Mouse (Mus musculus) skeletal muscle tissue, adult 2 months (tissue): Measurements from ENCODE around the gene Sema6d.

Experiments used
- DNase-seq: peaks from one replicate; pipeline ENCODE4 v3.0.0-alpha.2; 2012; ENCODE audit warnings: low read depth, low spot score

Sema6d gene

DNA sequence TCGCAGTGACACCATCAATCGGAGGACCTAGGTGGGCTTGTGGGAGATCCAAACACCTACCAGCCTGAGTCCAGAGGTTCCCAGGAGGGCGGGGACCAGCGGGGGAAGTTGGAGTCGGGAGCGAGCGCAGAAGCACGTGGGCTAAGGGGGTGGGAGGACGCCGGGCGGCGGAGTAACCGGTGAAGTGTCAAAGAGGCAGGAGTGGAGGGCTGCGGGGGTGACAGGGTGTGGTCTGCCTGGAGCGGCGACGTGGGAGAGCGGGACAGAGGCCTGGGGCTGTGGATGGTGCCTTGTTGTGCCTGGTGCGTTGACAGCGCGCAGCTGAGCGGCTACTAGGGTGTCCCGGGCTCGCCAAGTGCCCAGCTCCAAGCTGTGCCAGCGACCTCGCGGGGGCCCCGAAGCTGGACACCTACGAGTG is at the start of gene Sema6d:
TSS of gene Sema6d (plus strand) at position 157 of the 418 bp plus-strand sequence.
- no peak for DNase-seq

DNA sequence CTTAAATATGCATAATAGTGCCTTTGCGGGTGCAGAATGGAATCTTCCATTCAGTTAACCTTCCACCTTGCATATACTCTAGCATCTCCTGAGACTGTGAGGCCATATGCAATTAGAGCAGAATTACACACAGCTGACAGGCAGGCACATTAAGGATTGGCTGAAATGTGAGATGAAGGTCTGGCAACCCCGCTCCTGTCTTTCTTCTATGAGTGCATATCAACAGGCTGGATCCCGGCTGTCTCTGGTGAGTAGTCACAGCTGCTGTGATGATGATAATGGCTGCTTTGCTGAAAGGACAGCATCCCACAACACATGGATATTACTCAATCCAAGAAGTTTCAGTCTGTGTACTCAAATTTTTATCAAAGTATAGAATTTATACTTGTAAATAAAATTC is 29.9 kb upstream of the Sema6d start:
- no peak for DNase-seq

DNA sequence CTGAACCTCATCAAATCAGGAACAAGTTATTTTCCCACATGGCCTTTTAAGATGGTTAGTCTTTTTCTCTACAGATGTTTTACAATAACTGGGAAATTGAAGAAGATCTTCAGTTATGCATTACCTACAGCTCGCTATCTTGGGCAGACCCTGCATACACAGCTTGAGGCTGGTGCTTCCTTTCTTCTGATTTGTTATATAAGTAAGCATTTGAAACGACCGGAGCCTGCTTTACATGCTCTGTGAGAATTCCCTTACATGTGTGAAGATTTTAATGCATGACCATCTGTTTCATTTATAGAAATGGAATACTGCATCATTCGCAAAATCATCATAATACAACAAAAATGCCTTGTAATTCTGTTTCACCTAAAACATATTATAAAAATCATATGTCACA is 21.4 kb upstream of the Sema6d start:
- no peak for DNase-seq

DNA sequence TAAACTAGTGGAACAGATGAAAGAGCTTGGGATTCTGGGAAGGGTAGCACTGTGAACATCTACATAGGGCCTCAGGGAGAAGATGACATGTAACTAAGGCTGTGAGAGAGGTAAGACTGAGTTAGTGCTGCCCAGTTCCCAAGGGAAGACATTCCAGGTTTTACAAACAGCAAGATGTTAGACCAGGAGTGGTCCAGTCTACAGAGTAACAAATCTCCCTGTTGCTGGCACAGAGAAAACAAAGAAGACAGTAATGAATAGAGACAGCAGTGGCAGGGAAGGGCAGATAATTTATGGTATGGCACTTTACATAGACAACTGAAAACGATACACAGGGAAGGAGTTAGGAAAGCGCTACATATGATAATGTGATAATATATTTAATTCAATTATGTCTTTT is 19.1 kb upstream of the Sema6d start:
- no peak for DNase-seq

DNA sequence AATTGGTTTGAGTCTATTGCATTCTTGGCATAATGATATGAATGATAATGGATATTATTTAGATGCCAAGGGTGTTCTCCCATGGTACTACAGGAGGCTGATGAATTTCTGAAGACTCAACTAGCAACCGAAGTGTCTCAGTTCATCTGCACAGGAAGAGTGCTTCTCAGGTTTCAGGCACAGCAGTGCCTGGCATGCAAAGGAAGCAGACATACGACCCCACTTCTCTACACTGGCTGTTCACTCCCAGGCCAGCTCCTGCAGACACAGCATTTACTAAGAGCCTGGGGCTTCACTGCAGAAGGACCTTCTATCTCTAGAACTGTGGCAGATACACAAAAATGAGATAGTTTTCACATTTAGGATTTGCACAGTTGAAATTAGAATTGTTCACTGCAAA is 18.4 kb upstream of the Sema6d start:
- no peak for DNase-seq

DNA sequence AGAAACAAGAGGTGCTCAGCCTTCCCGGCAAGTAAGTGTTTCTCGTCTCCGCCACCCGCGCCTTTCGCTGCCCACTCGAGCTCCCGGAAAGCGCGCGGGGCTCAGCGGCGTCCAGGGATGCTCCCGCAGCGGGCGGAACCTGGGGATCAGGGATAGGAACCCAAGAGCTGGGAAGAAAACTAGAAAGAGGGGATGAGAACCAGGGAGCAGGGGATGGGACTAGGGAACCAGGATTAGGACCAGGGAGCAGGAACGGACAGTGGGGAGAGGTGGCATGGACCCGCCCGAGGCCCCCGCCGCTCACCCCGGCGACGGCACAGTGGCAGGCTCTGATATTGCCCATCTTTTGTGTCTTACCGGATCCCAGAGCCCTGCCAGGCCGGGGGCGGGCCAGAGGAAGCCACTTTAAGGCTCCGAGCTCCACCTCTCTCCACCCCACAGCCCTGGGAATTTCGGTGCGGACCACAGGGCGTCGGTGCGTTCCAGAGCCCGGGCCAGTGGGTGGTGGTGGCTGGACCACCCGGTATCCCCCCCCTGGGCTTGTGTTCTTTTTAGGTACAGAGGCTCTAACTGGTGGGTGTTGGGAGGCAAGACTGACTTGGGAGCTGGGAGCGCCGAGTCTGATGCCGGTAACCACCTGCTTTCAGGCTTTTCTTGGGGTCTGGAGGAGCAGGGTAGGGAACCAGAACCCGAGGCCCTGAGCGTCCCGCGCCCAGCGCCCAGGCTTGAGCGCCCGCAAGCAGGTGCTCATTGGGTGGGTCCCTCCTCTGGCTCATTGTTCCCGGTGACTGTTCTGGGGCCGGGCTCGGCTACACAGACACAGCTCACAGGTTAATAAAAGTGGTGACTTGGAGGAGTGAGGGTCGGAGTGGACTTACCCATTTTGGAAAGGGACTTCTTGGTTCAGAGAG is 717 bp downstream of the Sema6d start:
- no peak for DNase-seq

DNA sequence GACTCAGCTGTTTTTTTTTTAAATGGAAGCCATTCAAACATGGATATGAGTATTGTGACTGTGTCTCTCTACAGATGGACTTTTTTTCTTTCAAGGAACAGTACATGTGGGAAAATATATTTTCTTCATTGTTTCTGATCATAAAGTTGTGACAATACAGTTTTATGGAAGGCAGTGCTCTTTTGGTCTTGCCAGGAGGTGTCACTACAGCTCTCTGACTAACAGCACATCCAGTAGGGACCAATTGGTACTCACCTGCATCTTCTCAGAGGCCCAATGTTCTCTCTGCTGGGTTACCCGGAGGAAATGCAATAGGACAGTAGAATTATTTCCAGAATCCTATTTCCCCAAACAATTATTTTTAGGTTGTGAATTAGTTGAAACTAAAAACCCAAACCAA is 9.9 kb downstream of the Sema6d start:
- no peak for DNase-seq

DNA sequence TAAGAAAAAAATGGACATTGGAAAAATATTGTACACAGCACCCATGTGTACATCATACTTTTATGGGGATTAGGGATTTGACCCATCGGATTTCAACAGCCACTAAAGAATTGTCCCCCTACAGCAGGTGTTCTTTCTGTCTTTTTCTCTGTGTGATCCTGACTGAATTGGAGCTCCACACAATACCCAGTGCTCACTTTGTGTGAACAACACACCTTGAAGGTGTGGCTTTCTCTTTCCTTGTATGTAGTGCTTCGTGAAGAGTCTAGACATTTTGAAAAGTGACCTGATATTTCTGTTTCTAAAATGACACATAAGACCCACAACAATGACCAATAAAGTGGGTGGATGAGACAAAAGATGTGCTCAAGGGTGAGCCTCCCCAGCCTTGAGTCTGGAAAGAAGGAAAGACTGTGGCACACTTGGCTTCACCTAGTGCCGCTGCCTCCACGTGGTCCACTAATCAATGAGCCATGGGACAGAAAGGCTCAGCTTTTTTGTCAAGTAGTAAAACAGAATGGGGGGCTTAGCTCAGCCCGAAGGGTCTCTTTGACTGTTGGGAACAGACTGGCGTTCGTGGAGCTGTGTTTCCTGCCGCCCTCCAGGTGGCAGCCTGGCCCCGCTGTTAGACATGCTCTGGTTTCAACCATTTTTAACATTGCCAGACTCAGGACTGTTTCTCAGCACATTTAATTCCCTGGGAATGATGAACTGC is 10.9 kb downstream of the Sema6d start:
- DNase-seq = peak; percentile 18

DNA sequence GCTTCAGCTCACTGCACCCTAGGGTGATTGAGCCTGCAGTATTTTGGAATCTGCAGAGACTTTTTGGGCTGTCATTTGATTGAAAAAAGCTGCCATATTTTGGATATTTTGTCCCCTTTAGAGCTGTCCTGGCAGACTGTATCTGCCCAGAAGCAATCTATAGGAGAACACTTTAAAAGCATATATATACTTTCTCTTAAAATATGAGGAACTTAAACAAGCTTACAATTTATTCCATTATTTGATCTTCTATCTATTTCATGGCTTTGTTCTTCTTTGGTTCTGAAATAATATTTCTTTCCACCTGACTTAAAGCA is 11.4 kb downstream of the Sema6d start:
- DNase-seq = no peak

DNA sequence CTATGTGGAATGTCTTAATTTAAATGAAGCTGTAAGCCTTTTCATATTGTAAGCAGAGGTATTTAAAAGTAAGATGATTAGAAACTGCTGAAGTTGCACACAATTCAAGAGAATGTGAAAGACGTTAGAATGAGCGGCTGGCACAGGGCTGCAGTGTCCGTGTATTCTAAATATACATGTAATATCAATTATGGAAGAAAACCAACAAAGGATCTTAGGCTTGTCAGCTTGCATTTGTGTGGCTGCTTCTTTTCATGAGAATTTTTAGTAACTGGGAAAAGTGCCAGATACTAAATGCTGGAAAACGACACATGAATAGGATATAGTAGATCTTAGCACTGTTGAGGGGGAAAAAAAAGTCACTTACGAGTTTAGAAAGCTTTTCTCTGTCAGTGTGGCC is 11.8 kb downstream of the Sema6d start:
- no peak for DNase-seq

DNA sequence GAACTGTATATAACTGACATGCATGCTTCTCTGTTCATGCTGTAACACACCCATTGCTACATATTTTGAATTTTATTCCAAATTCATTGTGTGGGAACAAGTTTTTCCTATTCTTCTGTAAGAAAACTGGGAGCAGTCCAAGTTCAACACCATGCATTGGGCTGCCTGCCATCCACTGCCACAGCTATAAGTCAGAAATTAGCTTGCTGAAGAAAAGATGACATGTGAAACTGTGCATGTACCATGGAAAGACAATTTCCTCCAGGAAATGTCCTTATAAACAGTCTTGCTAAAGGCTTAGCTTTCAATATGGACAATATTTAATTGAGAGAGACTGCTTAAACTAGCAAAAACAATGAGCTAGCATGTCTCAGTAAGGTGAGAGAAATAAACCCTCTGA is 13.5 kb downstream of the Sema6d start:
- no peak for DNase-seq

DNA sequence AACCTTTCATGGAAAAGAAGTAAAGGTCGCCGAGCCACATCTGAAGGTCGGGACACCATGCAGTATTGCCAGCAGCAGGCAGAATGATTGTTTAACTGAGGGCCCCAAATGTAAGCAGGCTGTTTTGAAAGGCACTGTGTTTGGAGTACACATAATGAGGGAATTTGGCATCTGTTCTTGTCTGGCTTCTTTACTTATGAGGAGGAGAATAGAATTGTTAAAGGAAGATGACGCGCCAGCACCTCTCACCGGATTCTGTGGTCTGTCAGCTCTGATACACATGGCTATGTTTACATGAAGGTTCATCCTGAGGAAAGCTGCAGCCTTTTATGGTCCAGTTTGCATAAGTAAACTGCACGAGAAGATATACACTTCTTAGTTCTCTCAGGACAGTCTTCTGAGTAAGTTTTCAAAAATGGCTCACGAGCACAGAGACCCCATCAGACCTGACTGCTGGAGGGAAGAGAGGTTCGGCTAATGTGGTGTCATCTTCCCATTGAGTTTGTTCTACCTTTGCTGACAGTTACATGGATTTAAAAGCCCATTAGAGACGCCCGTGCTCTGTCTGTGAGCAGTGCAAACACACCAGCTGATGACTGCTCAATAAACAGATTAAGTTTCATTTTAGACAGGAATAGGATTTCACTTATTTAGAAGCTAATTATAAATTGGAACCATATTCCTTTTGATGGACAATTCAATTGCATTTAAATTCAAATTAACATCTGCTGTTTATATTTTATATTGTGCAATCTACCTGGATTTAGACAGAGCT is 28.9 kb downstream of the Sema6d start:
- DNase-seq = no peak

DNA sequence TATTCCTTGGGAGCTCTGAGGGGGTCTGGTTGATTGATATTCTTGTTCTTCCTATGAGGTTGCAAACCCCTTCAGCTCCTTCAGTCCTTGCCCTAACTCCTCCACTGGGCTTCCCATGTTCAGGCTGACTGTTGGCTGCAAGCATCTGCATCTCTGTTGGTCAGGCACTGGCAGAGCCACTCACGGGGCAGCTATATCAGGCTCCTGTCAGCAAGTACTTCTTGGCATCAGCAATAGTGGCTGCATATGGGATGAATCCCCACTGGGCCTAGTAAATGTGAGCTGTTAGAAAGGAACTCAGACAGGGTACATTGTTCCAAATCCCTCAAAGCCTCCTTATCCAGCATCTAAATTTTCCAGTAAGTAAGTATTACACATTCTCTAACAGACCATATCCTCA is 30.6 kb downstream of the Sema6d start:
- no peak for DNase-seq

DNA sequence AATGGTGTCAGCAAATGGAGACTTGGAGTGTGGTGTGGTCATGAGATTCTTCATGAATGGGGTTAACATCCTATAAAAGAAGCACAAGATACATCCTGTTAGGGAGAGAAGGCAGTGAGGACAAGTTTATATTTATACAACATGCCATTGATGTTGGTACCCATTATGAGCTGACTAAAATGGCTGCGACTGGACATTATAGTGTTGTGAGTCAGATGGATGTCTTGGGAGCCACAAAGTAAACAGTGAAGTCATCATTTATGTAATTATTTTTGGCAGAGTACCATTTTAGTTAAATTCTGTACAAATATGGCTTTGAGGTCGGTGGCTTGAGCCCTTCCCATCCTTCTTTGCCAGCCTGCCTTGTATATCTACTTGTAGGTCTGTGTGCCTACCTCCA is 31.8 kb downstream of the Sema6d start:
- no peak for DNase-seq

DNA sequence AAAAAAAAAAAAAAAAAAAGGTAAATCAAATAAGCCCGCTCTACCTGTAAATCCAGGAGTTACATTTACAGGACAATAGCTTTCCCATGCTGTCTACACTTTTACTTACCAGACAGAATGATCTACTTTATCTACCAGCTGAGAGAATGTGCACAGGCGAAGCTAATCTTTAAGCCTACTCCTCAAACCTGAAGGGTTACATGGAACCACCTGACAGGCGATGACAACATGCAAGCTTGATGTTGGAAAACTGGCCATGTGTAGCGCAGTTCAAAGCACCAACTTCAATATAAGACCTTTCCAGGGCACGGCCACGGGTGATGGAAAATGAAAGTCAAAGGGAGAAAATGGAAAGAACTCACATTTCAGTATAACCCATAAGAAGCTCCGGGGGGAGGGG is 35.7 kb downstream of the Sema6d start:
- DNase-seq = no peak

DNA sequence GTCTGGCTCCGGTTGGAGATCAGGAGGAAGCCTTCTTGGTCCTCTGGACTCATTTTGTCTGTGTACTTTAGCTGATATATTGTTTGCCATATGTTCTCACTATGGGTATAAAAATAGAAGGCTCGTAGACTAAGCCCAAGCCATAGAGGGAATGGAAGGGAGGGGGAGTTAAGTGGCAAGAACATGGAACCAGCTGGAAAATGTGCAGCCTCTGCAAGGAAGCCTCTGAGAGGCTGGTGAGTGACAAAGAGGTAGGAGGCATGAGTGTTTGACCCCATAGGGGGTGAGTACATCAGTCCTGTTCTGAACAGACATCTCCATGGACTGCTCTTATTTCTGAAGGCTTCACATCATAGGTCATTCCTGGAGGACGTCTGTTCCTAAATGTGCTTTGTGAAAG is 37.1 kb downstream of the Sema6d start:
- no peak for DNase-seq

DNA sequence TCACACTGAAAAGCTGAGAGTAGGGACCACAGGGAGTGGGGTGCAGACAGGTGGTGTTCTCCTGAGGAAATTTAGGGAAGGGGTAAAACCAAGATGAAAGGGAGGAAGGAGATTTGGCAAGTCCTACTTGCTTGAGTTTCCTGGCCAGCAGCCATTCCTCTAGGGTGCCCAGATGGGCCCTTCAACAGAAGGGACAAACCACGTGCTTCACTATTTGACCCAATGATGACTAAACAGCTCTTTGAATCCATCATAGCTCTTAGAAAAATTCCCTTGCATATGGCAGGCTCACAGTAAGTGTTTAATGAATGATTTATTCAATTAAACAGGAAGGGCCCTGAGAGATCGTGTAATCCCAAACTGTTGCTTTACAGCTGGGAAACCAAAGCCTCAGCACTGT is 41.1 kb downstream of the Sema6d start:
- DNase-seq = no peak

DNA sequence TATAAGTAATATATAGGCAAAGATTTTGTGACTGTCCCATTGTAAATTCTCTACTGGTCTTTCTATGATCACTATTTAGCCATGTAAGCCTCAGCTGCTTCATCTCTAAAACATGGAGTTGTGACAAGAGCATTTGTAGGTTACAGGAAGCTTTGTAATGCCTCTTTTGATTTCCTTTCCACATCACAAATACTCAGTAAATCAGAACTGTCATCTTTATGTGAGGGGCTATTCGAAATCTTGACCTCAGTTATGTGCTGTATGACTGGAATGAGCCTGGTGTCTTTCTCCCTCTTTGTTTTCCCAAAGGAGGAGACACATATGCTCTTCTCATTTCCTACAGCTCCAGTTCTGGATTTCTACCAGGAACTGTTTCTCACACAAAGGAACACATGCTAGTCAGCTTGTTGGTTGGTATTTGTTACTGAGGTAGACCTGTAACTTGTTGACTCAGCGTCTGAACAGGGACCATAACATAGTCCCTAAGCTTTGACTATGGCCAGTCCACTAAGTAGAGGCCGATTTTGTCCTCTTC is 51.8 kb downstream of the Sema6d start:
- peak; percentile 0 for DNase-seq

DNA sequence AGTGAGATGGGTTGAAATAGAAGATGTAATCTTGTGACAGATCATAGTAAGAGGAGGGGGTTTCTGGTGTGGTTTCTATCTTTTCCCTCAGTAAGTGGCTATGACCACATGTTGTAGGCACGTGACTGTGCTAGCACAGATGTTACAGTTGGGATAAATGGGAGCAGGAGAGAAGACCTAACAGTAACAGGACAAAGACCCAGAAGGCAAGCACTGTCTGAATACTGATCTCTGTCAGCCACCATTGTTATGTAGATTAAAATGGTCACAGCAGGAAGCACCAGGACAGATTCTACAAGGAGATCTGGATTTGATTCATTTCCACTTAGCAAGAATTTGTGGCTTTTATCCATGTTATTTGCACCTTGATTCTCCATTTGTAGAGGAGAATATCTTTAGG is 55.8 kb downstream of the Sema6d start:
- DNase-seq = no peak

DNA sequence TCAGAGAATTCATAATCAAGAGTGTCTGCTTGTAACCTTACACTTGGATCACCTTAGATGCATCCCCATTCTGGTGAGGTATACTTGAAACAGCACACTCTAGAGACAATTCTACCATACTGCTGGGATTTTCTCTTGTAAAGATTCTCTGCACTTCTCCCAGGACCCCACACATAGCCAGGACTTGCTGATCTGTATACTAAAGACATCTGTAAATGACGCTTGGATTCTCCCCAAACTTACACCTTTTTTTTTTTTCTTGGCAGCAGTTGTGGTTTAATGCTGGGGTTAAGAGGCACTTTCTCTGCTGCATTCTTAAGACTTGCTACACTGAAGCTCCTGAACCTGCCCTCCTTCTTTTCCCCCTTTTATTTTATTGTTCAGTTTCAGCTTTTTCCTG is 68.4 kb downstream of the Sema6d start:
- no peak for DNase-seq

DNA sequence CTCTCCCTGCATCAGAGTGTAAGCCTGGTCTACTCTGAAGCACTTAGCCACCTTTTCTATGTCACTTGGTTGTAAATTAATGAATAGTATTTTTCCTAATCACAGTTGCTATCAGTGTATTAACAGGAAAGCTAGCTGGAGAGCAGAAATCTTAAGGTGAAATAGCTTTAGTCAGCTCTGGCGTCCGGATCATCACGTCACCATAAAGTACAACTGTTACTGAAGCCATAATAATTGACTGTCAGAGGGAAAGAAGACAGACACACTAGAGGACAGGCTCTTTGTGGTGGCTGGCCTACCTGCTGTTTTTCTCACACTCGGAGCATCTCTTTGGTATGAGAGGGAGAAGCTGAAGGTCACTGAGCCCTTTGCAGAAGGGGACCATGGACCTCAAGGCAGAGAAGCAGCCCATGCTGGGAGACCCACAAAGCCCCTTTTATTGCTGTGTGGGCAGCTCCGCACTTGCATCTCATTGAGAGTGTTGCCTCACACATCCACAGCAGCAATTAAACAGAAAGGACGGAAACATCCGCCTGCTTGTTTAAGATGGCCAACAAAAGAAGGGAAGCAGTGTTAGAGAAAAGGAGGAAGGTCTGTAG is 72.3 kb downstream of the Sema6d start:
- DNase-seq = no peak

DNA sequence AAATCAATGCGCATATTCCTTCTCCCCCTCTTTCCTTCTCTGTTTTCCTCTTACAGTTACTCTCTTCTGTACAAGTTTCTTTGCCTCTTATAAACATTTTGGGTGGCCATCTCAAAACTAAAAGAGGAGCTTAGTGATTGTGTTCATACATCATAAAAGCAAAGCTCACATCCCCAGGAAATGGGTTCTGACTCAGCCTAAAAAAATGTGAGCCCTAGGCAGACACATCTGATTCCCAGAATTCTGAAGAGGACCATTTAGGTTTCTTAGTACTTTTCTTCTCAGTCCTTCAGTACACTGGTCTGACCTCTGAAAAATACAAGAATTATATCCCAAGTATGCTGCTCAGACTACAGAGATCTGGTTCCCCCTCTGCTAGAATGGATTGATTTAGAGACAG is 78.6 kb downstream of the Sema6d start:
- DNase-seq = no peak
